Mouse (Mus musculus) heart, postnatal 0 days (tissue): Measurements from ENCODE around the gene Chpt1. TPM values are rescaled to one million over a fixed set of nuclear protein-coding genes. Genes with fewer than 3 reads are reported as not detected.

ENCODE experiments used
- ATAC-seq: fragments of 200-750 bp; cut with Nextera tagmentation; 2 replicates; pipeline ENCODE4 v1.8.0; 2017; ENCODE audit warnings: low read depth, moderate number of reproducible peaks, moderate library complexity; ENCODE audit not compliant: insufficient read depth
- DNase-seq: peaks from one replicate; pipeline ENCODE4 v3.0.0-alpha.2; 2016; ENCODE audit warnings: low spot score
- H3K27ac ChIP-seq: fragments of 300-500 bp; sonication (generic); 2 replicates; pipeline ENCODE4 v1.5.1; 2014; ENCODE audit warnings: low read depth, mild to moderate bottlenecking
- H3K27me3 ChIP-seq: fragments of 300-500 bp; sonication (generic); 2 replicates; pipeline ENCODE4 v1.6.1; 2014; ENCODE audit warnings: low read length, mixed read lengths; ENCODE audit not compliant: control insufficient read depth, insufficient read depth
- H3K36me3 ChIP-seq: fragments of 300-500 bp; sonication (generic); replicated peaks from 2 replicates; pipeline ENCODE4 v1.6.1; 2014; ENCODE audit warnings: low read length, mixed read lengths; ENCODE audit not compliant: control insufficient read depth, insufficient read depth
- H3K4me1 ChIP-seq: fragments of 300-500 bp; sonication (generic); 2 replicates; pipeline ENCODE4 v1.6.1; 2014; ENCODE audit warnings: antibody characterized with exemption; ENCODE audit not compliant: control insufficient read depth, insufficient read depth
- H3K4me2 ChIP-seq: fragments of 300-500 bp; sonication (generic); 2 replicates; pipeline ENCODE4 v1.6.1; 2014; ENCODE audit warnings: low read depth, mild to moderate bottlenecking, low read length, moderate library complexity
- H3K4me3 ChIP-seq: fragments of 300-500 bp; sonication (generic); 2 replicates; pipeline ENCODE4 v1.5.1; 2014; ENCODE audit warnings: low read depth, low read length
- H3K9ac ChIP-seq: fragments of 300-500 bp; sonication (generic); replicated peaks from 2 replicates; pipeline ENCODE4 v1.6.1; 2014; ENCODE audit warnings: low read depth, low read length, mixed read lengths
- H3K9me3 ChIP-seq: fragments of 300-500 bp; sonication (generic); replicated peaks from 2 replicates; pipeline ENCODE4 v1.6.1; 2016; ENCODE audit warnings: low read length; ENCODE audit not compliant: control insufficient read depth
- CTCF ChIP-seq: IDR thresholded peaks from 2 replicates; pipeline ENCODE4 v1.5.1; 2016; ENCODE audit warnings: antibody characterized with exemption, control low read depth, low read depth
- EP300 ChIP-seq: IDR thresholded peaks from 2 replicates; pipeline ENCODE4 v1.6.1; 2016; ENCODE audit warnings: antibody characterized with exemption, low read depth
- WGBS: fragments of 180-500 bp; shearing (Covaris S2); extraction: QIAGEN DNeasy Blood & Tissue Kit; methylation state at CpG from one replicate; pipeline ENCODE4 v1.1.7; 2014; 5-methylcytosine and 5-hydroxymethylcytosine counted together
- polyA plus RNA-seq: library from polyadenylated mRNA; unstranded; fragments of >200 nt; fragmentation: Nextera tagmentation; extraction: Ambion mirVana; gene quantifications from 2 replicates; pipeline ENCODE4 v1.2.1, GENCODE M21; 2015
- total RNA-seq: library from RNA; depleted of rRNA; stranded (reverse); fragments of >200 nt; gene quantifications from 2 replicates; pipeline ENCODE4 v1.2.3, GENCODE M21; 2014; ENCODE audit warnings: low replicate concordance; rRNA removed

Gene Chpt1
- total and polyA plus RNA-seq, 2 experiments from 2014 or later: 99.9 to 142 TPM

- H3K27me3 ChIP-seq: no peaks in the 10 kb centered on the region
- peaks cover 11% of the 10 kb centered on the region; the same call in 1 of the 2 replicates for H3K36me3 ChIP-seq
- TF ChIP-seq CTCF: no peak
- TF ChIP-seq EP300: no peak
- H3K4me3 ChIP-seq: no peak overlapping the region
- 90% methylated on average over 4 of the region's 4 CpGs for WGBS
- ATAC-seq (no peak), DNase-seq (no peak)
- H3K27ac ChIP-seq: no peak overlapping the region
- H3K4me2 ChIP-seq: no peak overlapping the region
- no peak overlapping the region for H3K9ac ChIP-seq
- H3K4me1 ChIP-seq: 0 out of 2 replicates have a peak, but pooled peaks cover 8% of the 10 kb centered on the region
- H3K9me3 ChIP-seq: no peaks in the 10 kb centered on the region
Observed at GRCm38 (mm10) chr10:88403021-88403420, 100.9 kb downstream of the Chpt1 start.

Other genes starting within 250 kb of the Chpt1 start
- gene Dram1, start 125.0 kb downstream of the Chpt1 start, total RNA-seq: 1.5 and 2.2 TPM in 2 replicates
- 1.2 and 1.8 TPM in 2 replicates for gene Dram1, start 125.0 kb downstream of the Chpt1 start, polyA plus RNA-seq
- gene Gnptab, start 124.9 kb downstream of the Chpt1 start, total RNA-seq: 15.8 and 18.8 TPM in 2 replicates
- 8.4 and 9.7 TPM in 2 replicates for gene Gnptab, start 124.9 kb downstream of the Chpt1 start, polyA plus RNA-seq
- gene Sycp3, start 44.5 kb downstream of the Chpt1 start, total RNA-seq: not detected in 2 replicates
- gene Sycp3, start 44.5 kb downstream of the Chpt1 start, polyA plus RNA-seq: 0.18 and 0.20 TPM in 2 replicates
- 4.3 TPM in 1 of 2 replicates, not detected in the other for gene Mybpc1, start 101.1 kb upstream of the Chpt1 start, total RNA-seq
- 0.78 and 0.81 TPM in 2 replicates for gene Mybpc1, start 101.1 kb upstream of the Chpt1 start, polyA plus RNA-seq
- gene Spic, start 180.9 kb upstream of the Chpt1 start, total RNA-seq: not detected in 2 replicates
- gene Spic, start 180.9 kb upstream of the Chpt1 start, polyA plus RNA-seq: 0.11 and 0.25 TPM in 2 replicates
- 45.1 and 84.5 TPM in 2 replicates for gene Arl1, start 226.8 kb upstream of the Chpt1 start, total RNA-seq
- 124 and 125 TPM in 2 replicates for gene Arl1, start 226.8 kb upstream of the Chpt1 start, polyA plus RNA-seq